Mouse (Mus musculus): ENCODE data around the gene Ppdpf.
A peak's percentile ranks its signal among the peaks of the same experiment; 100 is the strongest.

Ppdpf gene

DNA sequence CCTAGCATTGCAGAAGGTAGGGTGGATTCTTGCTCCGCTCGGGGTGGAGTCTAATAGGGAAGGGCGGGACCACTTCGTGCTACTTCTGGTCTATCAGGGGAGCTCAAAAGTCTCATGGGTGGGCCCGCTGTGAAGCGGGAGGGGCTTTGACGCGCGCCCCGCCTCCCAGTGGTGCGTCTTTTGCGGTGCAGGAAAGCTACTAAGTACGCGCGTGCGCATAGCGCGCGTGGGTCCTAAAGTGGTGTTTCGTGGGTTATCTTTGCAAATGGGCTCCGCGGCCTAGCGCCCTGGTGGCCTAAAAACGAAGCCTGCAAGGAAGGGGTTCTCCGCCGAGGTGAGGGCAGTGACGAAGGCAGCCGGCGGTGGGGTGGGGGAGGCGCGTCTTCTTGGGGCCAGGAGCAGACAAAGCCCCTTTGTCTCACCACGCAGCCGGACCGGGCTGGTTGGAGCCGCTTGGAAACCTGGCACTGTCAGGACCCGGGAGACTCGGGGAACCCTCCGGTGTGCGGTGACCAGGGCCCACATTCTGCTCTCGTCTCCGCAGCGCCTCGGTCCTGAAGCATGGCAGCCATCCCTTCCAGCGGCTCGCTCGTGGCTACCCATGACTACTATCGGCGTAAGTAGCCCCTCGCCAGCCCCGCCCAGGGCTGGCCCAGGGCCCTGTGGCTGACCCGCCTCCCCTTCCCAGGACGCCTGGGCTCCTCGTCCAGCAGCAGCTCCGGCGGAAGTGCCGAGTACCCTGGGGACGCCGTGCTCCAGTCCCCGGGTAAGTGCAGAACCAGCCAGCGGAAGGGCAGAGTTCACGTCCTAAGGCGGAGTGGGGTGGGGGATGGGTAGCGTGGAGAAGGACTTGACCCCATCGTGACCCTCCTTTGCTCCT, at the start of gene Ppdpf:
TSS of gene Ppdpf (plus strand) at position 127 of the 880 bp plus-strand sequence.
- peak; percentile 82 for DNase-seq

DNA sequence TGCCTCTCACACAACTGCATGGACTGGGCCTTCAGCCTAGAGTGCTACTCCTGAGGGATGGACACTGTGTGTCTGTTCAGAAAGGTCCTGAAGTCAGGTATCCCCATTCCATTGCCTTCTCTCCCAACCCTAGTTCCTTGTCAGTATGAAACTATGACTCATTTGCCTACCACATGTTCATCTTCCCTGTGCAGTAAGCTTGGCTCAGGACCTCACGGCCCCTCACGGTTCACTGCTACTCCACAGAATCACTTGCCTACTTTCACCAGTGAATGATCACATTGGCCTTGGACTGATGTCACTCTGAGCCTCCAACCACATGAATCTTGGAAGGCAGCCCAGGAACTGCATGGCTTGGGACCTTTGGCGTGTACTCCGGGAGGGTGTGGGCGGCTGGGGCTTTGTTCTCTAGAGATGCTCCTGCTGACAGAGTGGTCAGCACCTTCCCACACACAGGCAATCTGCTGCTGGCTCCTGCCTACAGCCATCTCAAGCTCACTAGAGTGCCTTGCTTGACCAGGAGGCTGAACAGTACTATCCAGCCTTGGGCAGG, 47.3 kb upstream of the Ppdpf start:
- peak; percentile 66 for DNase-seq

DNA sequence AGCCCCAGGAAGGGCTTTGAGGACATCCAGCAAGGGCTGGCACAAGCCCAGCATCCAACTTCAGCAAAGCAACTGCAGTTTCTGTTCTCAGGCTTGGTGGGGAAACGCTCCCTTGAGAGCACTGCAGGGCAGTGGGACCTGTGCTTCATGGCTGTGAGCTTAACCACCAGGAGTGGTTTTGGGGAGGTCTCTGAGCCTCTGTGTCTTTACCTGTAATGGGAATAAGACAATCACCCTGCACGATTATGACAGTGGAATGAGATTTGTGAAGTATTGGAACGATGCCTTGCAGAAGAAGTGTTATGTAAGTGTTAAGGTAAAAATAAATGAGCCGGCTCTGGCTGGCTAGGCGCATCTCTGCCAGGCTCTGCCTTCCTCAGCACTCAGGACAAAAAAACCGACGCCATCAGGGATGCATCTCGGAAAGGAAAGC, 44.3 kb upstream of the Ppdpf start:
- DNase-seq = no peak

DNA sequence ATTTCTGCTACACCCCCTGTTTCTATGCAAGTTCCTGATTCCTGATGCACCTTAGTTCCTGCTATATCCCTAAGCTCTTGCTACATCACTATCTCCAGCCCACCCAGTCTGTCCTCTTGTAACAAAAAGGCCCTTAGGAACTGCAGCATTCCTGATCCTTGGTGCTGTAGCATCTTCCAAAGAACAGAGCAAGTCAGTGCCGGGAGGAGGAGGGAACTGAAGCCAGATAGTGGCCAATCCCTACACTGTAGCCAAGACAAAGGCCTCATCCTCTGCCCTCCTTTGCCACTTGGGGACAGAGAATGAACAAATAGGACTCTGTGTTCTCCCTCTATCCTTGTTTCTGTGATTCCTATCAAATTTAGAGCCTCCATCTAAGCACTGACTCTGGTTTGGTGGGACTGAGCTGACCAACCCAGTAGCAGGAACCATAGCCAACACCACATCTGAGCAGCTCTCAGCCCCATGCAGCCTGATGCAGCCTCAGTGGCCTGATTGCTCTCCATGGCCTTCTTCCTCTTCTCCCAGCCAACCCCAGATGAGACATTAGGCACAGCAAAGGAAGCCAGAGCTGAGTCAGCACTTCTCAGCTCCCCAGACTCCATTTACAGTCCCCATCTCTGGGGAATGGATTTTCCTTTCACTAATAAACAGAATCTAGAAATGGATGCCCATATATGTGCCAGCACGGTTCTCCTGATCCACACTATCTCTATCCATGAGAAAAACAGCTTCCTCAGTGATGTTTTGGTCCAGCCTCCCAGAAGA, 43.4 kb upstream of the Ppdpf start:
- no peak for DNase-seq

DNA sequence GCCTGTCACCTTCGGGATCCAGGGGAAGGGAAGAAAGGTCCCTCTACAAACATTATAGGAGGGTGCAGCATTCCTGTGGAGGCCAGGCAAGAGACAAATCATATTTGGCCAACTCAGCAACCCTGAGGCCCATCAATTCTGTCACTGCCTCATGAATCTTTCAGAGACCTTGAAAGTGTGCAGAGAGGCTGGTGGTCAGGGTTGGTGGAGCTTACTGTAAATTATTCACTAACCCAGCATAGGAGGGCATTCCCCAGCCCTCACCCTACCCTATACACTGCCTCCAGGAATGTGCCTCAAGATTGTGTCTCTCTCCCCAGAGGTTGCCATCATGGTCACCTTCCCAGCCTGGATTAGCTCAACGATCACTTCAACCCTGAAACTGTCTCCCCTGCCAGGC, 42.4 kb upstream of the Ppdpf start:
- DNase-seq = no peak

DNA sequence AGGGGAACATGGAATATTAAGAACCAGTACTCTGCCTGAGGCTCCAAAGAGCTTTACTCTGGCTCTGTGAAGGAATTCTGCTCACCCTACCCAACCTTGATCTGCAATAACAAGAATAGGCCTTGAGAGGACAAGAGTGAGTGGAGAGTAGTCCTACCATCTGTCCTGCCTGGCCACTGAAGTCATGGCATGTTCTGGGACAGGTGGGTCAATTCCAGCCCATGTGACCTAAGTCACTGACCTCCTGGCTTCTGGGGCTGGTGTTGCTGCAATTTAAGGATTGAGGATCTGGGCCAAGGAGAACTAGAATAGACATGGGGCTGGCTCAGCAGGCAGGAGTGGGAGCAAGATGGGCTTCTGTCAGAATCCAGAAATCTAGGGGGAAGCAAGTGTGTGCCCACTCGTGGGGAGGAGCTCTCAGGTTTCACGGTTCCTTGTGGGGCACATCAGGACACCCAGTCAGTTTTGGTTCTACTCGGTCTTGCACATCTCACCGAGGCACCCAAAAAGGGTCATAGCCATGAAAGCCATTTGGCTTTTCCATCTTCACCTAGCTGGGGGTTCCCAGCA, 40.0 kb upstream of the Ppdpf start:
- no peak for DNase-seq

DNA sequence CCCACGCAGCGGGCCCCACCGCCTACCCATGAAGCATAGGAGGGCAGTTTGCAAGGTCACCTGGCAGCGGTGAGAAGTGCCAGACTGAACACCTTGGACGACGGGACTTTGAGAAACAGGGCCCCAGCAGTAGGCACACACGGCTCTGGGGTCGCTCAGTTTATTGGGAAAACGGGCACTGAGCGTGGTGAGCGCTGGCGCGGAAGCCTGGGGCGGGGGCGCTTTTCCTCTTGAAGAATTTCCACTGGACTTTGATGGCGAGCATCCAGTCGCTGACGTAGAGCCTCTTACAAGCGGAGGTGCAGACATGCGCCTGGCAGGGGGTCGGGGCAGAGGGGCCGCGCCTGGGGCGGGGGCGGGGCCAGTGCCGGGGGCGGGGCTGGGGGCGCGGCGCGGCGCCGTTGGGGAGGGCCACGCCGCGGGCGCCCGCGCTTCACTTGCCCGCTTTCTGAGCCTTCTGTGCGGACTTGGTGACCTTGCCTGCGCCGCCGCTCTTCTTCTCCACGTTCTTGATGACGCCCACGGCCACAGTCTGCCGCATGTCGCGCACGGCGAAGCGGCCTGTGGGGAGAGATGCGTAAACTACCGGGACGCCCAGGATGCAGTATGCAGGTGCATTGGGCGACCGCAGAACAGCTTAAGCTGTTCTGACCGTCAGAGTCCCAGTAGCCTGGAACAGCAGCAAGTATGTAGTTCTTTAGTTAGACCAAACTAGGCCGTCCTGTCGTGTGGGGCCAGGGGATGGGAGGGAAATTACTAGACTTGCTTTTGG, 39.3 kb upstream of the Ppdpf start:
- DNase-seq = no peak

DNA sequence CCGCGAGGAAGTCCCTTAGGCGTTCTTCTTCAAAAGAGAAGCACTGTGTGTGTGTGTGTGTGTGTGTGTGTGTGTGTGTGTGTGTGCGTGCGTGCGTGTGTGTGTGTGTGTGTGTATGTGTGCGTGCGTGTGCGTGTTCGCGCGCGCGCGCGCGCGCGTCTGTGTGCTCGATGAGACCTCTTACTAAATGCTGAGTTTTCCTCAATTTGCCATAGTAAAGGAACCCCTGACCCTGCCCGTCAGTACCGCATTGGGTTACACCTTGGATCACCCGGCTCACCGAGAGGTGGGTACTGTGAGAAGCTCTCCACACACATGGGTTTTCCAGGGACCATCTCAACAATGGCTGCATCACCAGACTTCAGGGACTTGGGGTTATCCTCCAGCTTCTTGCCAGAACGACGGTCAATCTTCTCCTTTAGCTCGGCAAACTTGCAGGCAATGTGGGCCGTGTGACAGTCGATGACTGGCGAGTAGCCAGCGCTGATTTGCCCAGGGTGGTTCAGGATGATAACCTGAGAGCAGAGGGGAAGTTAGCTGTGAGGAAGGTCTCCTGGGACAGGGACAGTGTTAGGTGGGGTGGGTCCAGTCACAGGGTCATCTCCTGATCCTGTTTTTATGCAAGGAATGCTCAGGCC, 38.6 kb upstream of the Ppdpf start:
- DNase-seq = no peak

DNA sequence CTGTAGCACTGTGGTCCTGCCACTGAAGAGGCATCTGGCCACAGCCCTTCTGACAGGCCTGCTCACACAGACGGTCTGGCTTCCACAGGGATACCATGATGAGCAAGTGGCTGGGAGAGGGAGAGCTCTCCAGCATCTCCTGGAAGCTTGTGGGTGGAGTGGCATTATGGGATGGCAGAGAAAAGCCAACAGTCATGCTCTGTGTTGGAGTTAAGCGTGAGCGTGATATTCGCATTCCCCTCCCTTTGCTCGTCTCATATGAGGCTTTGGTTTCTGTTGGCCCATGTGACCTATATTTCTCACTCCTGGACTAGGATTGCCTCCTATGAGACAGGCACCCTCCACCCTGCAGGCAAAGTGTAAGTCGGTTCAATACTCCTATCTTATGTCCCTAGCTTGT, 36.8 kb upstream of the Ppdpf start:
- no peak for DNase-seq

DNA sequence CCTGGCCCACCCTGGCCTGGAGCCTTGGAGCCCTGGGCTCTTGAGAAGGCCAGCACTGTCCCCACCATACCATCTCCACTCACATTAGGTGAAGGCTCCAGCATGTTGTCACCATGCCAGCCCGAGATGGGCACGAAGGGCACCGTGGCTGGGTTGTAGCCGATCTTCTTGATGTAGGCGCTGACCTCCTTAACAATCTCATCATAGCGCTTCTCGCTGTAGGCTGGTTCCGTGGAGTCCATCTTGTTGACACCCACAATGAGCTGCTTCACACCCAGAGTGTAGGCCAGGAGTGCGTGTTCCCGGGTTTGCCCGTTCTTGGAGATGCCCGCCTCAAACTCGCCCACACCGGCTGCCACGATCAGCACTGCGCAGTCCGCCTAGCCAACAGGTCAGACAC, 34.3 kb upstream of the Ppdpf start:
- DNase-seq = peak; percentile 35

DNA sequence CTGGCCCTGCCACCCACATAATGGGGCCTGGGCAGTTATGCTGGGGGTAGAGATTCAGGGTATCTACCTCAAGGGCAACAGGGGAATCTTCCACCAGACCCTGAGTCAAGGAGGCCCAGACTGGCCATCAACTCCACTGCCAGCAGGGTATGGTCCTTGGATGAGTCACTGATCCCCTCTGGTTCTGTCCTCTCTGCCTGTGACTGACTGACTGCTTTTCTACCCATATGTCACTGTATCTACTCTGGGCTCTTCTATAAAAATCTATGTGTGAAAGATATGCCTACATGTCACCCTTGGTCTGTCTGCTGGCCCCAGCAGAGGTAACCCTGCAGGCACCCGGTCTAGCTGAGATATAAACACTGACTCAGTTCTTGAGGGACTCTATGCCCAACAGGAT, 33.9 kb upstream of the Ppdpf start:
- DNase-seq = no peak

DNA sequence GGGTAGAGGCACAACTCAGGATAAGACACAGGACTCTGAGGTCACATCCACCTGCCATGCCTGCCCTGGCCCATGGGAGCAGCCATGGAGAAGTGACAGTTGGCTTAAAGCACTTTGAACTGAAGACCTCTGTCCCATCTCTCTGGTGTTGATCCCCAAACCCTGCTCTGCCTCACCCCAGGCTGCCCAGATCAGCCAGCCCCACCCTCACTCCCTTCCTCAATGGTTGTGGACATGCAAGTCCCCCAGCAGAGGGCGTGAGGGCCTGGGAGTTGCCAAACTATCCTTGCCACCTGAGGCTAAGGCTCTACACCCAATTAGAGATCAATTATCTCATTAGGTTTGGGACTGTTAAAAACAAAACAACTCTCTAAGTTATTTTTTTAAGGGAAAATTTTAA, 33.2 kb upstream of the Ppdpf start:
- DNase-seq = peak; percentile 56

DNA sequence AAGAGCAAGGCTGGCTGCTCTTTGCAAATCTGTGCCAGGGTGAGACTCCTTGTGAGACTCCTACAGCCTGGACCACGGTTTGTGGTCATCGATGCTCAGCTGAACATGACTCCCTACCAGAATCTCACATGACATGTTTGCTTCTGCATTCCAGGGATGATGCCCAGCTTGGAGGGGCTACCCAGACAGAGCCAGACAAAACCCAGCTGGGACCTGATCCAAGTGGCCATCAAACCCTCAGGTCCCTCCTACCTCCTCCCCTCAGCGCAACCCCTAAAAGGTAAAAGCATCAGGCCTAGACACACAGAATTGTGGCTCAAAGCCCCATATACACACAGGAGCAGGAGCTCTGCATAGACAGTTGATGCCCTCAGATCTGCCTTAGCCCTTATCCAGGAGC, 32.7 kb upstream of the Ppdpf start:
- peak; percentile 41 for DNase-seq

DNA sequence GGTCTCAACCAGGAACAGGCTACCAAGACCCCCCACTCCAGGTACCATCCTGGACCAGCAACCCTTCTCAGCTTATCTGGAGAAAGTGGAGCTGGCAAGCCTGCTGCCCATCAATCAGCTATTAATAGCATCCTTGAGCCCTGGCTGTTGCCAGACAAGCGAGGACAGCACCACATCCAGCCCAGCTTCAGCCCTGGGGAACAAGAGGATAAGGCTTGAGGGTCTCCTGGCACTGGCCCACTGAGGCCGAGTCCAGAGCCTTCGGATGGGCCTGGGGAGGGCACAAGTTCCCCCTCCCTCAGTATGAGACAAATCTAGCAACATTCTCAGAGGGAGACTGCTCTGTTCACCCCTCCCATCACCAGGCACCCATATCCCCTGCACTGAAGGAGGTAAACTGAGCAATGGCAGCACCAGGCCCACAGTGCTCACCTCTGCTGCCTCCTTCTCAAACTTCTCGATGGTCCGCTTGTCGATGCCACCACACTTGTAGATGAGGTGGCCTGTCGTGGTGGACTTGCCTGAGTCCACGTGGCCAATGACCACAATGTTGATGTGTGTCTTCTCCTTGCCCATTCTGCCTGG, 32.1 kb upstream of the Ppdpf start:
- peak; percentile 44 for DNase-seq

DNA sequence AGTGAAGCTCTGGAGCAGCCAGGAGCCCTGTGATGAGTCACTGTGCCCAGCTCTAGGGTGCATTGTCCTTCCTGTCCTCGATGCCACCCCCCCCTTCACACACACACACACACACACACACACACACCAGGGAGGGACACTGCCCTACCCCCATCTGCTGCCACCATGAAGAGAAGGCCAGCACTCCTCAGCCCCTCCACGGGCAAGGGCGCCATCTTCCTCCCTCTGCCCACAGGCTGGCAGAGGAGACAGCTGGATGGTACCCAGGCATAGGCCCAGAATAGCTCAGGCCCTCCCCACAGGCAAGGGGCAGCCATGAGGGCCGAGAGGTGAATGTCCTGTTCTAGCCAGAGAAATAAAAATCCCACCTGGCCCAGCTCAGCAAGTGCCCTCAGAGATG, 31.2 kb upstream of the Ppdpf start:
- DNase-seq = peak; percentile 75

DNA sequence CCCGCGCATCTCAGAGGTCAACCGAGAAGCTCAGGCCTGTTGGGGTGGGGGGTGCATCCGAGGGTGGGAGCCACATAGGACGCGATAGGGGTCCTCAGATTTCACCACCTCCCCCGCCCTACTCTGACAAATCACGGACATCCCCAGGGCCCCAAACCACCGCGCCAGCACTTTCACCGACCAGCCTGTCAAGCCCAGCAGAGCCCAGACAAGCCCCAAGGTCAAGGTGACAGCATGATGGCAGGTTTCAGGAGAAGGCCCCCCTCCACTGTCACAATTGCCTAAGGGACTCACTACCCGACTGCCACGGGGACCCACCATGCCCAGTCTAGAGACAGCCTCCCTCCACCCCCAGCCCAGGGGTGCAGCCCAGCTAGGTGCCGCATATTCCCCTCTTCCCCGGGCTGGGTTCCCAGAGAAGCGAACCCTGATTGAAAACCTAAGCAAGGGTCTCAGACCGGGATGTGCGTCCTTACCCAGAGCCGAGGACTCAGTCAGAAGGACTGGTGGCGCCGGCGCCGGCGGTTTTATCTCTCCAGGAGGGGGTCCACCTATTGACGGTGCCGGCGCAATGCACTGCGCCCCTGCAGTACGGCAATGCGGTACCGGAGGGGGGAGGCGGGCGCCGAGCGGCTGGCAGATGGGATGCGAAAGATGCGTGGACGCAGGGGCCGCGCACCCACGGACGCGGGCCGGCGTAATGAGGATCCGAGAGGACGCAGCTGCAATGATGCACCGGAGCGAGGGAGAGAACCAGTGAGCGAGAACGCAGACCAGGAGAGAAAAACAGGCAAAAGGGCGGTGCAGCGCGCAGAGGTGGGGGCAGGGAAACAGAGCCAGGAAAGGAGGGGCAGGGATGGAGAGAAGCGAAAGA, 30.6 kb upstream of the Ppdpf start, which contains the start of gene Eef1a2:
TSS of gene Eef1a2 (minus strand) at position 767 of the 874 bp plus-strand sequence.
- peak; percentile 85 for DNase-seq

DNA sequence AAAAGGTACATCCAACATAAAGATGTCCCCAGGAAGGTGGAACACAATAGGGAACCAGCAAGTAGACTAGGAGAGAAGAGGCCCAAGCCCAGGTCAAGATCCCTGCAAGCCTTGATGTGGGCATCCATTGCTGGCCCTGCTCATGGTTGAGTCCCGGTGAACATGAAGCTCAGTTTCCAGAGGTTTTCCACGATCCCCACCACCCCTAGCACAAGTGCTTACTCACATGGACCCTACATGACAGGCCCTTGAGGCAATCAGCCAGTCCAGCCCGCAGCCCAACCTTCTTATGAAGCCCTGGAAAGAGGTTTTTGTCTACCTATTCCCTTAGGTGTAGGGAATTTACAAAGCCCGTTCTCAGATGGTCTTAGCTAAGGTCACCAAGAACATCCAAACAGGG, 29.9 kb upstream of the Ppdpf start:
- no peak for DNase-seq

DNA sequence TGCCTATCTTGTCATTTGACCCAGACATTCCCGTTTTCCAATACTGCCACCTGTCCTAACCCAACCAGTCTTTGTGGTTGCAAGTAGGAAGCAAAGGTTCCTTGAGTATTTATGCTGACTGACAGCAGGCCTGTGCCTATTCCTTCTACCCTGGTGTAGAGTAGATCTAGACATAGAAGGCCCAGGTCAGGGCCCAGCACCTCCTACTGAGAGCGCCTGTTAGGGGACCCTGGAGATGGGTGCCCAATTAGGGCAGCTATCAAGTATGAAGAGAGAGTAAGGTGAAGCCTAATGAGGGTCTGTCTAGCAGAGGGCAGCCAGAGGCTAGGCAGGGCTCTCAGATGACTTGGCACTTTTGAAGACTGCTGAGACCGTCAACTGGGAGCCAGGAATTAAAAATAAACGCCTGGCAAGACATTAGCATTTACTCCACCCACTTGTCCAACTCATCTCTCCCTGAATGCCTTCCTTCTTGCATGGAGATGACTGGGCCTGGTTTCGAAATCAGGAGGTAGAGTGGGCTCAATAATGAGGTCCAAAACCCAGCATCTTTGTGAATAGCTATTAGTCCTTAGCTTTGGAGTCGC, 29.2 kb upstream of the Ppdpf start:
- DNase-seq = peak; percentile 28

DNA sequence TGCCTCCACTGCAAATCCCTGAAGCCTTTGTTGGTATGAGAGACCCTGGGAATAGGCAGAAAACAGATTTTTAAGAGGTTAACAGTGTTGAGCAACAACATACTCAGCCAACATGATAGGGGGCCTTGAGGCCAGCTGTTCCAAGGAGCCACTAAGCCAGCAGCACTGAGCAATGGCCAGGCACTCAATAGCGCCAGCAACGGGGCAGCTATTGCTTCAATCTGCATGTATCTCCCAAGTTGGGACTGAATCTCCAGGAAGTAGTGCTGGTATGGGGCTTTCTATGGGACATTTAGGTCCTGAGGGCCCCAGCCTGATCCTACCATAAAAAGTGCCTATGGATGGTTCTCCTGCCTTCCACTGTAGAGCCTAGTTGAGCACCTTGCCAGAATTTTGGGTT, 28.6 kb upstream of the Ppdpf start:
- peak; percentile 20 for DNase-seq

DNA sequence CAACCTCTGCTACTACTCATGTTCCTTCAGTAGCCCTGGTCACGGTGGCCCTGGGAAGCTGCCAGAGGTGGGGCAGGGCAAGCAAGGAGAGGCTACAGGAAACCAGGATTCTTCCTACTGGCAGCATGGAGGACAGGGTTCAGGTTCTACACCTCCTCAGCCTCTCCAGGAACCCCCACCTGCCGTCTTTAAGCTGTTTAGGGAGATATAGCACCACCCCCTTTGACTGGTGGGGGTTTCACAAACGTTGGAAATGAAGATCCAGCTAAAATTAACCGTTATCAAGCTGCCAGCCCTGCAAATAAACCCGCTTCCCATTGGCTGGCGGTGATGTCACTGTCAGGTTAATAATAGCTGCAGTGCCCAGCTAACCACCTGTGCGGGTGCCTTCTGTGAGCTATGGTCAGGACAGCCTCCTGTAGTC, 27.9 kb upstream of the Ppdpf start:
- DNase-seq = peak; percentile 85
